Mouse (Mus musculus) olfactory bulb, adult 2 months (tissue): ENCODE data around the gene Flg2.

Experiments
- CTCF ChIP-seq: fragments of 200-500 bp; IDR thresholded peaks from 2 replicates; pipeline ENCODE4 v1.5.1; 2012; ENCODE audit warnings: low read depth, mild to moderate bottlenecking, low read length, moderate library complexity; ENCODE audit not compliant: insufficient read depth
- POLR2A ChIP-seq: fragments of 200-500 bp; IDR thresholded peaks from 2 replicates; pipeline ENCODE4 v1.6.1; 2012; ENCODE audit warnings: mild to moderate bottlenecking, low read depth, low read length, moderate library complexity; ENCODE audit not compliant: insufficient read depth

- TF ChIP-seq POLR2A (no peak), CTCF (no peak)
Measured at GRCm38 (mm10) chr3:93202499-93202898, 5.4 kb downstream of the Flg2 start.
